Mouse (Mus musculus): ENCODE measurements around the gene Gm10518. TPM values are rescaled to one million over a fixed set of nuclear protein-coding genes. Genes with fewer than 3 reads are reported as not detected.
A peak's percentile ranks its signal among the peaks of the same experiment; 100 is the strongest.
"Not testable (repeated sequence)": the region's sequence is repeated elsewhere in the genome, so short reads cannot be mapped to it uniquely, and the experiment has no call there.

Gene Gm10518
- not detected in 2 replicates for total RNA-seq (2017)

DNA sequence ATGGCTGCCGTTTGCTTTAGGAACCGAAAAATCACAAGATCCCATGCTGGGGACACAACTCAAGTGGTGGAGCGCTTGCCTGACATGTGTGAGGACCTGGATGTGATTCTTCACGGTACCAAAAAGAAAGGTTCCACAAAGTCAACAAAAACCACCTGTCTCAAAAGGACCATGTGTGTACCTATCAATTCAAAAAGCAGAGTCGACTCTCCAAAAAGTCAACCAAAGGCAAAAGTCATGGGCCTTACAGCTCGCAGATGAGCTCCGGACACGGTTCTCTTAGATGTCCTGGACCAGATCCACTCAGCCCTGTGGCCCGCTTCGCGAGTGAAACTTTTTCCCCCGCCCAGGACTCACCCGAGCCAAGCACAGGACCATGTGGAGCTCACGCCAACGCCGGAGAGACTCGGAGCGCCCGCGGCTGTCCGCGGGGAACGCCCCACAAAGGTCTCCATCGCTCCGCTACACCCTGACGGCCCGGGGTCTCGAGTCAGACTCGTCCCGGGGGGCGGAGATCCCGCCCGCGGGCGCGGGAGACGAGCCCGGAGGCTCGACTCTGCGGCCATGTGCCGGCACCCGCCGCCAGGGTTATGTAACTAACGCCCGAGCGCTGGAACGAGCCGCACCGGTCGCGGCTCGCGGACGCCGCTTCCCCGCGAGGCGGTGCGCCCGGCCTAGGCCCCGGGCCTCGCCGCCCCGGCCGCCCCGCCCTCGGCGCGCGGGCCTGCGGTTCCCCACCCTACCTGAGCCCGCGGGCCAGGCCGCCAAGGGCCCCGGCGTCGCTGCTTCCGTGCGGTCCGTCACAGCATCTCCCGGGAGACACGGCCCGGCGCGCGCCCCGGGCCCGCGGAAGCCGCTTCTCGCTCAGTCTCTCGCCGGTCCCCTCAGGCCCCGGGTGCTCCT lies at the start of gene Gm10518:
Gm10518 (plus strand) TSS at position 767 of the 903 bp plus-strand sequence.
- ATAC-seq (replicated peaks; ENCODE audit: low read depth, poor library complexity, severe bottlenecking), result 0 out of 2 replicates have a peak, but pooled peaks have one; percentile 4

DNA sequence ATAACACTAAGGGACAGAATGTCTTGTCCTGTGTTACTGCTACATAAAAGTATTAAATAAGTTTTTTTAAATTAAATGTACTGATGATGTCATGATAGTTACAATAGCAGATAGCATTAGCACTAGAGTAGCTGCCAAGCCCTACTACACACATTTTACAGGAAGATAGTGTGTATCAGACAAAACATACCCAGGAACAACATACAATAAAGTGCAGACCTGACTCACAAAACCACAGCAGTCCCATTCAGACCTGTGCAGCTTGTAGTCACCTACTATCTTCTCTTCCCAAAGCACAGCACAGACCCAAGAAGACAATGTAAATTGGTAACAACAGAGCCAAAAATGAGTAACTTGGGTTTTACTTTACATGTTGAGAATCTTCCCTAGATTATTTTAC lies 46.7 kb upstream of the Gm10518 start:
- no peak for ATAC-seq (replicated peaks; ENCODE audit: low read depth, poor library complexity, severe bottlenecking)

DNA sequence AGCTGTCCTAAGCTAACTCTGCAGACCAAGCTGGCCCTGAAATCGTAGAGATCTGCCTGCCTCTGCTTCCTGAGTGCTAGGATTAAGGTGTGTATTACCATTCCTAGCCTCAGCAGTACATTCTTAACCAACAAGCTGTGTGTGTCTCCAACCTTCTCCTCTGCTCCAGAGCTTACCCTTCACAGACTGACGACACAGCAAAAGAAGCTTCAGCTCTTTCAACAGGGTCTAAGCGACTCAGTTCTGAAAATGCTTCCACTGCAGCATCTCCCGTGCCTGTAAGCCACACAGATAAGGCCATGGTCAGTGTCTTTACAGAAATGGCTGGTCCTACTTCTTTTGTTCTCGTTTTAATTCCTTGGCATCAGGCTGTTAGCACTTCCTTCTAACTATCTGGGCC lies 43.1 kb upstream of the Gm10518 start:
- no peak for ATAC-seq (replicated peaks; ENCODE audit: low read depth, poor library complexity, severe bottlenecking)

DNA sequence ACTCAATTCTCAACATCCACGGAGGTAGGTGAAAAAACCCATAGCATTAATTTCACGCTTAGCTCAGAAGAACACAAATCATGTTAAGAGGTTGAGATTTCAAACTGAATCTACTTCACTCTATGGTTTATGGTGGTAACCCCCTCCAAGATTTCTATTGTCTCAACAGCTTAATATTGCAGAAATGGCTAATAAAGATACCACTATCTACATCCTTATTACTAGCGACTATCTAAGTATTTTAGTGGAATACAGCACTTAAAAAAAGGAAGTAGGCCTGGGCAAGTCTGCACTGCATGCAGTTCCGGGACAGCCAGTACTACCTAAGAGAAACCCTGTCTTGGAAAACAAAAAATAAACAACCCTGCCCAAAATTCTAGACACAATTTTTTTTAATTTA lies 42.6 kb upstream of the Gm10518 start:
- ATAC-seq (replicated peaks; ENCODE audit: low read depth, poor library complexity, severe bottlenecking), result no peak

DNA sequence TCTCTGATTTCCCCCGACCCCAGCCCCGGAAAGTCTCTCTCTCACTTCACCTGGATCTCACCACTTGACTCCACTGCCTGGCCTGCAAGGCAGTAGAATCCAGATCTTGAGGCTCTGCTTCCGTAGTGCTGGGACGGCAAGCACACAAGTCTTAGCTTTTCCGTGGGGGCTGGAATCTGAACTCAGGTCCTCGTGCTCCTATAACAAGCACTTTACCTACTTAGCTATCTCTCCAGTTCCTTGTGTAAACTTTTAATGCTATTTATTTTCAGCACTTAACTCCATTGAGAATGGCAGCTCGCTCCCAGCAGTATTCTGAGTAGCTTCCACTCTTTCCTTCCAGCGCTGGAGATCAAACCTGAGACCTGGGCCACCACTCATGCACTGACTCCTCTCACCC lies 26.3 kb upstream of the Gm10518 start:
- ATAC-seq (replicated peaks; ENCODE audit: low read depth, poor library complexity, severe bottlenecking), result no peak

DNA sequence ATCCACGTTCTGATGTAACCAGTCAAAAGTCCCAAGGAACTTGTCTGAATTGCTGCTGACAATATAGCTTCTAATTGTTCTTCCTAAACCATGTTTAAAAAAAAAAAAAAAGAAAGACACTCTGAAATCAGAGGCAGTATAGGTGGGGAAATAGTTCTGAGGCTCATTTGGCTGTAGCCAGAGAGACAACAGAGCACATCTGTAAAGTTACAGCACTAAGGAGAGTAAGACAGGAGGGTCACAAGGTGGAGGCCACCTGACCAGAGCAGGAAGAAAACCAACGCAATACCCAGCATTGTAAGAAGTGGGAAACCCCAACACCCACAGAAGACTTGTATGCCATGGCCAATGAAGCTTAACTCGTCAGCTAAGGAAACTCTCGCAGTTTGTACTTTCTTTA lies 19.1 kb upstream of the Gm10518 start:
- no peak for ATAC-seq (replicated peaks; ENCODE audit: low read depth, poor library complexity, severe bottlenecking)

DNA sequence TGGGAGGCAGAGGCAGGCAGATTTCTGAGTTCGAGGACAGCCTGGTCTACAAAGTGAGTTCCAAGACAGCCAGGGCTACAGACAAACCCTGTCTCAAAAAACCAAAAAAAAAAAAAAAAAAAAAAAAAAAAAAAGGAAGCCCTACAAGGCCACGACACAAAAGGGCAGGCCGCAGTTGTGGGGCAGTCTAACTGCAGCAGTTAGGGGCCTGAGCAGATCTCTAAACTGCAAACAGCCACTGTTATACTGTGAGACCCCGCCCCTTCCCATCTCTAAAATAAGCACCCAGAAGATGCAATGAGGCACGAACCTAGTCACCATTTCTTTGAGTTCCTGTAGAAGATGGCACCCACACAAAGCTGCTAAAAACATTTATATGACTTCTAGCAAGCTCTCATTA lies 17.7 kb upstream of the Gm10518 start:
- no peak for ATAC-seq (replicated peaks; ENCODE audit: low read depth, poor library complexity, severe bottlenecking)

DNA sequence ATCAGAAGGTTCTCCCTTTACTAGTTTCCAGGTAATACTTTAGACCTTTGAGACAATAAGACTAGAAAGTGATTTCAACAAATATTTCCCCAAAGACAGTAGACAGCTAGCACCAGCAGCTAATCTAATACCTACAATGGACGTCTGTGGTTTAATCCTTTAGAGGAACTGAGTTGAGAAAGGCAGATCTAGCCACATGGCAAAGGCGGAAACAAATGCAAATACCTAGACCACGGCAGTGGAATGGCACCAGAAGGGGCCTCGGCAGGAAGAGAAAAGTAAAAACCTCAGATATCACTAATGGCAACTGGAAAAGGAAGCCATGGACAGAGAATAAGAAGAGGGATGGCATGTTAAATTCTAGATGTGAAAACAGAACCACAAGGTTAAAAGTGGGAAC lies 15.9 kb upstream of the Gm10518 start:
- ATAC-seq (replicated peaks; ENCODE audit: low read depth, poor library complexity, severe bottlenecking), result peak; percentile 81

DNA sequence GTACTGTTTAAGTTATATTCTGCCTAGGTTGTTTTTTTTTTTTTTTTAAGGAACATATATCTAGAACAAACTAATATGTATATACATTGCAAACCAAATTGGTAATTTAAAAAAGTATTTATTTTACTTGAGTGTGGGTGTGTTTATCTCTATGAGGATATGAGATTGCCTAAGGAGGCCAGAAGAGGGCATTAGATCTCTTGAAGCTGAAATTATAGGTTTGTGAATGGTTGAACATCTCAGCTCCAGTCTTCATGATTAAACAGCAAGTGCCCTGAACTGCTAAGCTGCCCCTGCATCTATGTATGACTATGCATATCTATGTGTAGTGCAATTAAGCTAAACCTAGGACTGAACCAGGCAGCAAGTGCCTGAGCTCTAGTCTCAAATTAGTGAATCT lies 4.4 kb upstream of the Gm10518 start:
- ATAC-seq (replicated peaks; ENCODE audit: low read depth, poor library complexity, severe bottlenecking), result no peak; the same call in 1 of the 2 replicates

DNA sequence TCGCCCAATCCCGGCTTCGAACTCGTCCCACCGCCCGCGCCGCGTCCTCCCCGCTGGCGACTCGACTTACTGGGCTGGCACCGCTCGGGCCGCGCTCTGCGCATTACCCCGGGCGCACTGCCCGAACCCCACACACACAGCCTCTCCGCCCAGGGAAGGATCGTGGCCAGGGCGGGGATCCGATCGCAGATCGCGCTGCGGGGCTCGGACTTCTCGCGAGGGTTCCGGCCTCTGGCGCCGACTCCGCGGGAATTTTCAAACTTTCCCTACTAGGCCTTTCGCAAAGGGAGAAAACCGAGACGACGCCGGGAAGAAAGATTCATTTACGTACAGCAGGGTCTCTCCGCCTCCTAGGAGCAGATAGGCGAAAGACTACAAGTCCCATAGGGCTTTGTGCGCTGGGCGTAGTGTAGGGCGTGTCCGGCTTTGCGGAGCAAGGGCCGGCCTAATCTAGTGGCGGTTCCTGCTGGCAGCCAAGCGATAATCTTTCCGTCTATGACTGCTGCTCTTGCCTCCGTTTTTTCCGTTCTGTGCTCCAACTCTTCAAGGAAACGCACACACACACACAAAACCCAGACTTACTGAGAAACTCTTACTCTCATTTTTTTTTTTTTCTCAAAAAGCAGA lies 450 bp downstream of the Gm10518 start, which contains the start of gene Ahctf1:
Ahctf1 (minus strand) TSS at position 168 of the 627 bp plus-strand sequence.
- ATAC-seq (replicated peaks; ENCODE audit: low read depth, poor library complexity, severe bottlenecking), result peak; percentile 93

DNA sequence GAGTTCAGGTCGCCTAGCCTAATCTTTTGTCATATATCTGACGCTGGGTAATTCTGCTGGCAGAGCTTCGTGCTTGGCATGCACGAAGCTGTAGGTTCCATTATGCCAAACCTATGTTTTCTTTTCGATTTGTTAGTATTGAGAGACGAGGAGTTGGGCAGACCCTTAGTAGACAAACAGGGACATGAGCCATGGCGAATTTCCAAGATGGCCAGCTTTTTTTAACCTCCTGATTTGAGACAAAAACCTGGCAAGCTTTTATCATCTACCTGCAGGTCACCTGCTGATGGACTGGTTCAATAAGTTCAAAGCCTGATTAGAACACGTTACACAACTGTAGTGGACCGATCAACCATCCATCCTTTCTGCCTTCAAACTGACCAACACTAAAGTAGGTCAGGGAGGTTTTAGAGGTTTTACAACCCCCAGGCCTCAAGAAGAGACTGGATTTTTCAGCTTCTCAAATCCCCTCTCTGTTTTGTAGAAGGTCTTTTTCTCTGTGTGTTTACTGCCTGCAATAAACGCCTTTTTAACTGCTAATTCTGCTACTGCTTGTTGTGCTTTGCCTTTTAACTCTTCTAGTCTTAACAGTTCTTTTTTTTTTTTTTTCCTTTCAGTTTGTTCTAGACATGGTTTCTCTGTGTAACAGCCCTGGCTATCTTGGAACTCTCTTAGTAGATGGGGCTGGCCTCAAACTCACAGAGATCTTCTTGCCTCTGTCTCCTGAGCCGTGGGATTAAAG lies 1.1 kb downstream of the Gm10518 start:
- ATAC-seq (replicated peaks; ENCODE audit: low read depth, poor library complexity, severe bottlenecking), result no peak

DNA sequence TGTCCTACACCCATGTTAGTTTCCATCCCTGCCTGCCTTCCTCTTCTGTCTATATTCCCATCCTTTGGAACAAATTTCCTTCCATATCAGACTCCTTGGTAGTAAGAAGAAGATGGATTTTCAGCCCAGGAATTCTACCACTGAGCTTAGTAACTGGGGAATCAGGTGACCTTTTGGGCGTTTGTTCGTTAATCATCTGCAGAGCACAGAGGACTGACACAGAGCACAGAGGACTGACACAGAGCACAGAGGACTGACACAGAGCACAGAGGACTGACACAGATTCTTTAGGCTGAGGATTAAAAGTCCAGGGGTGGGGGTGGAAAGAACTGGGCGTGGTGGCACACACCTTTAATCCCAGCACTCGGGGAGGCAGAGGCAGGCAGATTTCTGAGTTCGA lies 2.6 kb downstream of the Gm10518 start:
- ATAC-seq (replicated peaks; ENCODE audit: low read depth, poor library complexity, severe bottlenecking), result no peak

DNA sequence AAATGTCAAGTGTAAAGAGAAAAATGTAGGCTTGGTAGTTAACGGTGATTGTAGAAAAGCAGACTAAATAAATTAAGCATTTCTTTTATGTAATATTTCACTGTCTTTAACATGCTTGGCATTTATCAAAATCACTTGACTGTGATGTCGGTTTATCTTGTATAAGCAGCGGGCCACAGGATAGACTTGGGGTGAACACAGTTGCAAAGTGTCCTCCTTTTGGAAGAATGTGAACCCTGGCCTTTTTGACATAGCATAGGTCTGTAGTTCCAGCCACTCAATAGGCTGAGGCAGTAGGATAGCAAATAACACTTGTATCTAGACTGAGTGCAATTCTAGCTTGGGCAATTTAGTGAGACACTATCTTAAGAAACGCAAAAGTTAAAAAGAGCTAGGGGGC lies 4.3 kb downstream of the Gm10518 start:
- ATAC-seq (replicated peaks; ENCODE audit: low read depth, poor library complexity, severe bottlenecking), result no peak

DNA sequence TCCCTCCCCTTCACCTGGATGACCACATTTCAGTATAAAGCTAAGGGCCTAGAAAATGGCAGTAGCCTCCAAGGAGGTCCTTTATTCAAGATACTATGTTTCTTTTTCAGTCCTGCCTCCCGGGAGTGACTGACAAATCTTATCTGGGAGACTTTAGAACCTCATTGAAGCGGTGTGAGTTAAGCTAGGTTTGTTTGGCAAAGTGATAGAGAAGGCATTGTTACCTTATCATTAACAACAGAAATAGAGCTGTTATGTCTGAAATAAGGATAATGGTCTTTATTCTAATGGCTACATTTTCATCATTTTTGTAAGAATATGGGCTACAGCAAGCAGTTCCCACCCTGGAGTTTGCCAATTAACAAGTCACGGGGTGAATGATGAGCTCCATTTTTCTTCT lies 5.1 kb downstream of the Gm10518 start:
- no peak for ATAC-seq (replicated peaks; ENCODE audit: low read depth, poor library complexity, severe bottlenecking)

DNA sequence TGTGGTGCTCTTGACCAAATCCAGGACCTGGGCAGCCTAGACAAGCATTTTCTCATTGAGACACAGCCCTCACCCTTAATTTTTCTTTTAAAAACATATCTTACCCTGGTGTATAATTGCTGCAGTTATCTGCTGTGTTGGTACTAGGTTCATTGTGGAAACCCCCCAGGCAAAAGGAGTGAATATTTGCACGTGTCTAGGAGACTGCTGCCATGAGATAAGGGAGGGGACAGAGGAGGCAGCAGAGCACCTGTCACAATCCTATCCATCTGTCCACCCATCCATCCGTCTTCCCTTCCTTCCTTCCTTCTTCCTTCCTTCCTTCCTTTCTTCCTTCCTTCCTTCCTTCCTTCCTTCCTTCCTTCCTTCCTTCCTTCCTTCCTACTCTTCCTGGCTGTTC lies 10.2 kb downstream of the Gm10518 start:
- ATAC-seq (replicated peaks; ENCODE audit: low read depth, poor library complexity, severe bottlenecking), result no peak

DNA sequence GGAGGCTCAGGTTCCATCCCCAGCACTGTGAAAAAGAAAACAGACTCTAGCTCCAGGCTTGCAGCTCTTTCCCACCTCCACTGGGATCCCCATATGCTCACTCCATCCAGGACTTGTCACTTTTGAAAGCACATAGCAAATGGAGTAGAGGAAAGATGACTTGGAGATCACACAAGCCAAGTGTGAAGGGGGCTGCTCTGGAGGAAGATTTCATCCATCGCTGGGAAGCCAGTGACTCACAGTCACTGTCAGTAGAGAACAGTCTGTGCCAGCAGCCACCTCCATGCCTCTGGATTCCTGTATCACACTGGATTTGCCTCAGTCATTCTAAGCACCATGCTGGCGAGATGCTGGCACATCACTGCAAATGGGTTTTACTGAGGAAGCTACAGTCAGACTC lies 11.4 kb downstream of the Gm10518 start:
- ATAC-seq (replicated peaks; ENCODE audit: low read depth, poor library complexity, severe bottlenecking), result no peak

DNA sequence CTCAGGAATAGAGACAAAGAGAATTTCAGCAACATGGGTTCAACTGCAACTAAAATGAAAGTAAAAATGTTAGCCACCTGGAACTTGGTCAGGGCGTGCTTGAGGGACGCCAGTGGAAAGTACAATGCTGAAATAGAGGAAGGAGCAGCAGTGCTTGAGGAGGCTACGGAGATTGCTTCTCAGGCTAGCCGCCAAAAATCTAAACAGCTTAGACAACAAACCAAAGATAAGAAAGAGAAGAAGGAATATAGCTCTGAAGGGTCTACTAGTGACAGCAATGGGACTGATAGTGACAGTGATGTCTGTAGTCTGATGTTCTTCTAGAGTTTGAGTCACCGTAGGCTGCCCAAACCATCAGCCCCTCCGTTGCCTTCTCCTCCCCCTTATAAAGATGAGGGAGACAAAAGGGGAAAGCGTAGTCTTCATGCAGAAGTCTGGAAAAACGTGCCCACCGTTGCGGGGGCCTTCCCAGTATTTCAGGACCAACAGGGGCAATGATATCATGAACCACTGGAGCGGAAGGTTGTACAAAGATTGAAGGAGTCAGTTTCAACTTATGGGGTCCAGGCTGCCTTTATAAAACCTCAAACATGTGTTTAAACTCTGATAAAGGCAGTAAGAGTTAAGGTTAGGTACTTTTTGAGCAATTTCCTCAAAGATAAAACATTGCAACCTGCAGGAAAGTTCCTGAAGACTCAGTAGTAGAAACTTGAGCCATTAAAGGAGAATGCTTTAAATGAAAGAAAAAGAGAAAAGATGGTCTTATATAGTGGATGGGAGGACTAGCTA lies 15.5 kb downstream of the Gm10518 start:
- not testable (repeated sequence) for ATAC-seq (replicated peaks; ENCODE audit: low read depth, poor library complexity, severe bottlenecking)

DNA sequence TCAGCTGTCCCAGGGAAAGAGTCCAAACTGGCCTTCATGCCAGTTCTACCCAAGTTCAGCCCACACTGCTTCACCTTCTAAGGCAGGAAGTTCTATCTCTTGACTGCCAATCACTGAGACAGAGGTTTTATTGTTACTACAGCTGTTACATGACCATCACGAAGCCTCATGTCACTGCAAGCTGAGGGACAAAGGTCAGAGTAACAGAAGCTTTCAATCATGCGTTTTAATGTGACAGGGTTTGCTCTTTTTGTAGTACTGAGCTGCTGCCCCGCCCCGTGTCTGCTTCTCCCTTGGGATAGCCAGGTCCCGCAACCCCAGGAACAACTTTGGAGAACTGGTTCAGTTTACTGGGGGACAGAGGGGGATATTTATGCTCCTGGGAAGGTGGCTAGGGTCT lies 21.4 kb downstream of the Gm10518 start:
- ATAC-seq (replicated peaks; ENCODE audit: low read depth, poor library complexity, severe bottlenecking), result no peak

DNA sequence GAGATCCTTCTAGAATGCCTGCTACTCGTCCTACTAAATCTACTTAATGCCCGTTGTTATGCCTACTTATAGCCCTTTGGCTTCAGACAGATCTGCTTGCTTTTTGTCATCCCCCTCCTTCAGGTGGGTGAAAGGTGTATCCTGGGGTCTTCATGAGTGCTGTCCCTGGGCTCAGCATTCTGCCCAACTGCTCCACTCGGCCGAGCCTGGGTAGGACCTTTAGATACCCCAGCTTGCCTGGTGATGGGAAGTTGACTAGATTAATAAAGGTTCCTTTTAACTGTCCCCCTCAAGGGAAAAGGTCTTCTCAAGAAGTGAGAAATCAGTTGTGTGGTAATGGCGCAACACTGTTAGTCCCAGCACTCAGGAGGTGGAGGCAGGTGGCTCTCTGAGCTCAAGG lies 24.9 kb downstream of the Gm10518 start:
- ATAC-seq (replicated peaks; ENCODE audit: low read depth, poor library complexity, severe bottlenecking), result no peak

DNA sequence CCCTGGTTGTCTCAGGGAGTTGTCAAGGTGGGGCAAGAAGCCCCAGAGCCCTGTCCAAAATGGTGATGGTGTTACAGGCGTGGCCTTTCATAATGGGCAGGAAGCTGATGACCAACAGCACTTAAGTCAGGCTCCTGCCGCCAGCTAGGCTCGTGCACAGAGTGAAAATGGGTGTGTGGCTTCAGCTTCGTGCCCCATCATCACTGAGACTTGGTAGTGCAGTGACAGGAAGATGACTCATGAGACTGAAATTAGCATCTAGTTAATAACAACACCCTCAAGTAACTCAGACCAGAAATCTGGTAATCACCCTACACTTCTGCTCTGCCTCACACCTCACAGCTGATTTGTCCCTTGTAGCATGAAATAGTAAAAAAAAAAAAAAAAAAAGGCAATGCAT lies 25.7 kb downstream of the Gm10518 start:
- ATAC-seq (replicated peaks; ENCODE audit: low read depth, poor library complexity, severe bottlenecking), result 0 out of 2 replicates have a peak, but pooled peaks have one; percentile 18
